Mouse (Mus musculus) cerebellum, adult 2 months (tissue): ENCODE results near the gene 1700016D06Rik.

Experiments used
- CTCF ChIP-seq: fragments of 200-500 bp; IDR thresholded peaks from 2 replicates; pipeline ENCODE4 v1.5.1; 2011; ENCODE audit warnings: low read depth, mild to moderate bottlenecking, control low read depth, low read length, moderate library complexity, borderline replicate concordance; ENCODE audit not compliant: insufficient read depth
- POLR2A ChIP-seq: fragments of 200-500 bp; IDR thresholded peaks from 2 replicates; pipeline ENCODE4 v1.6.1; 2011; ENCODE audit warnings: low read length, control low read depth, borderline replicate concordance; ENCODE audit not compliant: insufficient read depth

- no peak for TF ChIP-seq CTCF
- no peak for TF ChIP-seq POLR2A
These were observed 10.9 kb downstream of the 1700016D06Rik start for GRCm38 (mm10) chr8:11689945-11690344.
